ENCODE assay signal across 14 mouse cellular contexts in genomic region chr16:30772802-30773201, GRCm38 (mm10).
A peak's percentile ranks its signal among the peaks of the same experiment; 100 is the strongest.
DNase-seq lines count a peak whose midpoint lies in the region; ATAC-seq and TF ChIP-seq lines count a peak whose summit lies in the region.
"Had no signal": no experiment of that assay in that cellular context is flagged by ENCODE, and none has a peak within 500 bp of the region (broad histone marks: within the 10 kb centered on the region; RNA-seq: fewer than 3 reads in every experiment).

No protein-coding gene starts in this region.

- H3K4me3 ChIP-seq in heart, adult 2 months, result 0 out of 2 replicates have a peak overlapping the region, but pooled peaks have one; percentile 1
- no peak overlapping the region for H3K4me3 ChIP-seq in heart, embryonic 12.5 days
- H3K4me3 ChIP-seq in stomach, embryonic 16.5 days (replicated peaks; ENCODE audit: low read length), result no peak overlapping the region
- H3K4me3 ChIP-seq in stomach, postnatal 0 days (ENCODE audit: low read depth, low read length), result no peak overlapping the region
- no peak overlapping the region for H3K4me3 ChIP-seq in lung, embryonic 14.5 days (ENCODE audit: low read depth, low read length)
- H3K4me3 ChIP-seq in left cerebral cortex, adult 2 months, result no peak overlapping the region
- H3K4me3 ChIP-seq: embryonic facial prominence, embryonic 15.5 days; forebrain, embryonic 13.5 days; midbrain, embryonic 15.5 days had no signal

- no peak for ATAC-seq in heart, embryonic 12.5 days (ENCODE audit: insufficient number of reproducible peaks, low FRiP score)
- 0 out of 2 replicates have a peak, but pooled peaks have one; percentile 15 for ATAC-seq in stomach, embryonic 16.5 days (ENCODE audit: insufficient read depth, low FRiP score)
- ATAC-seq in stomach, postnatal 0 days (ENCODE audit: low FRiP score, low TSS enrichment), result no peak
- ATAC-seq in lung, embryonic 14.5 days (ENCODE audit: insufficient read depth), result no peak
- ATAC-seq: forebrain, embryonic 13.5 days; midbrain, embryonic 15.5 days had no signal

- H3K4me2 ChIP-seq in heart, embryonic 12.5 days, result no peak overlapping the region
- no peak overlapping the region for H3K4me2 ChIP-seq in stomach, embryonic 16.5 days (ENCODE audit: low read depth, low read length)
- no peak overlapping the region for H3K4me2 ChIP-seq in stomach, postnatal 0 days (replicated peaks; ENCODE audit: low read depth)
- H3K4me2 ChIP-seq in lung, embryonic 14.5 days, result no peak overlapping the region
- H3K4me2 ChIP-seq: embryonic facial prominence, embryonic 15.5 days; forebrain, embryonic 13.5 days; midbrain, embryonic 15.5 days had no signal

- DNase-seq in heart, adult 2 months, result peak in 1 of 2 experiments; percentile 69
- no peak for DNase-seq in stomach, postnatal 0 days (ENCODE audit: low spot score)
- DNase-seq in lung, embryonic 14.5 days, result peak; percentile 71
- no peak for DNase-seq in left cerebral cortex, postnatal 4 days
- DNase-seq in cerebellum, postnatal 25 days, result no peak
- DNase-seq in left cerebral cortex, adult 2 months (ENCODE audit: extremely low spot score in 1 of 2, low spot score in 2 of 2), result no peak
- DNase-seq: cerebellum, adult 9-11 months; right cerebral cortex, postnatal 25 days; thymus, postnatal 25 days had no signal

- no peaks in the 10 kb centered on the region for H3K36me3 ChIP-seq in heart, adult 2 months (ENCODE audit: control insufficient read depth, insufficient read depth, low read length)
- H3K36me3 ChIP-seq in heart, embryonic 12.5 days, result no peaks in the 10 kb centered on the region
- H3K36me3 ChIP-seq in stomach, embryonic 16.5 days (ENCODE audit: control insufficient read depth, insufficient read depth, low read length), result no peaks in the 10 kb centered on the region
- no peaks in the 10 kb centered on the region for H3K36me3 ChIP-seq in stomach, postnatal 0 days (ENCODE audit: control insufficient read depth, insufficient read depth, low read length)
- H3K36me3 ChIP-seq in lung, embryonic 14.5 days (ENCODE audit: insufficient read depth), result no peaks in the 10 kb centered on the region
- H3K36me3 ChIP-seq: embryonic facial prominence, embryonic 15.5 days; midbrain, embryonic 15.5 days had no signal

- intact Hi-C loops in heart, adult 2 months (cut with DNase I), result no loop called here
- intact Hi-C loops in left cerebral cortex, postnatal 4 days (cut with DNase I), result no loop called here
- intact Hi-C loops in left cerebral cortex, adult 2 months (cut with DNase I), result no loop called here

- 43% methylated on average over 3 of the region's 3 CpGs for WGBS in heart, adult 2 months
- WGBS in heart, embryonic 12.5 days, result 43% methylated on average over 3 of the region's 3 CpGs
- 45% methylated on average over 3 of the region's 3 CpGs for WGBS in stomach, embryonic 16.5 days
- WGBS in stomach, postnatal 0 days, result 60% methylated on average over 3 of the region's 3 CpGs
- 40% methylated on average over 3 of the region's 3 CpGs for WGBS in lung, embryonic 14.5 days

- peak overlapping the region; percentile 62 for H3K27ac ChIP-seq in heart, adult 2 months
- H3K27ac ChIP-seq in heart, embryonic 12.5 days (ENCODE audit: poor library complexity, severe bottlenecking), result no peak overlapping the region
- H3K27ac ChIP-seq in stomach, embryonic 16.5 days (ENCODE audit: low read length), result no peak overlapping the region
- H3K27ac ChIP-seq in stomach, postnatal 0 days (replicated peaks), result no peak overlapping the region
- no peak overlapping the region for H3K27ac ChIP-seq in lung, embryonic 14.5 days (ENCODE audit: low read depth)
- no peak overlapping the region for H3K27ac ChIP-seq in left cerebral cortex, adult 2 months
- H3K27ac ChIP-seq: embryonic facial prominence, embryonic 15.5 days; forebrain, embryonic 13.5 days; midbrain, embryonic 15.5 days had no signal

- no peak for TF ChIP-seq CTCF in heart, adult 2 months (IDR thresholded peaks at IDR 0.05)
- TF ChIP-seq CTCF in stomach, postnatal 0 days (IDR thresholded peaks at IDR 0.05; ENCODE audit: low read depth), result no peak
- TF ChIP-seq CTCF in lung, embryonic 14.5 days (IDR thresholded peaks at IDR 0.05; ENCODE audit: low read depth), result no peak
- TF ChIP-seq CTCF in left cerebral cortex, adult 2 months (IDR thresholded peaks at IDR 0.05), result no peak

- H3K79me2 ChIP-seq in heart, adult 2 months (replicated peaks; ENCODE audit: control insufficient read depth, insufficient read depth, low read length), result no peaks in the 10 kb centered on the region

- no peak overlapping the region for H3K9ac ChIP-seq in heart, adult 2 months (ENCODE audit: low read depth, low read length)
- H3K9ac ChIP-seq in heart, embryonic 12.5 days, result no peak overlapping the region
- no peak overlapping the region for H3K9ac ChIP-seq in stomach, embryonic 16.5 days (ENCODE audit: low read length)
- H3K9ac ChIP-seq in stomach, postnatal 0 days (ENCODE audit: low read length), result no peak overlapping the region
- H3K9ac ChIP-seq in lung, embryonic 14.5 days, result no peak overlapping the region
- H3K9ac ChIP-seq: embryonic facial prominence, embryonic 15.5 days; forebrain, embryonic 13.5 days; midbrain, embryonic 15.5 days had no signal

- H3K4me1 ChIP-seq in heart, adult 2 months (ENCODE audit: control insufficient read depth, insufficient read depth, low read length), result peaks cover 29% of the 10 kb centered on the region
- peaks cover 48% of the 10 kb centered on the region for H3K4me1 ChIP-seq in heart, embryonic 12.5 days (replicated peaks)
- H3K4me1 ChIP-seq in stomach, embryonic 16.5 days (ENCODE audit: control insufficient read depth, insufficient read depth, low read length), result peaks cover 22% of the 10 kb centered on the region
- H3K4me1 ChIP-seq in stomach, postnatal 0 days (replicated peaks; ENCODE audit: control insufficient read depth, insufficient read depth), result no peaks in the 10 kb centered on the region; the same call in none of the 2 replicates
- H3K4me1 ChIP-seq in lung, embryonic 14.5 days (ENCODE audit: insufficient read depth), result peaks cover 4% of the 10 kb centered on the region; the same call in 1 of the 2 replicates

- H3K9me3 ChIP-seq in heart, embryonic 12.5 days (replicated peaks), result no peaks in the 10 kb centered on the region
- H3K9me3 ChIP-seq in stomach, embryonic 16.5 days (replicated peaks; ENCODE audit: control insufficient read depth, low read length), result no peaks in the 10 kb centered on the region
- no peaks in the 10 kb centered on the region for H3K9me3 ChIP-seq in stomach, postnatal 0 days (ENCODE audit: control insufficient read depth, low read length)
- no peaks in the 10 kb centered on the region for H3K9me3 ChIP-seq in lung, embryonic 14.5 days (ENCODE audit: low read depth, low read length)
- H3K9me3 ChIP-seq: embryonic facial prominence, embryonic 15.5 days; forebrain, embryonic 13.5 days; midbrain, embryonic 15.5 days had no signal

- peak; percentile 54; the same call in 1 of the 2 replicates for TF ChIP-seq POLR2A in heart, adult 2 months (IDR thresholded peaks at IDR 0.05; ENCODE audit: insufficient read depth, low read depth, low read length)

- H3K27me3 ChIP-seq in heart, adult 2 months (ENCODE audit: control insufficient read depth, insufficient read depth, low read length), result no peaks in the 10 kb centered on the region
- no peaks in the 10 kb centered on the region; the same call in 1 of the 2 replicates for H3K27me3 ChIP-seq in heart, embryonic 12.5 days (replicated peaks)
- no peaks in the 10 kb centered on the region for H3K27me3 ChIP-seq in stomach, embryonic 16.5 days (ENCODE audit: control insufficient read depth, insufficient read depth, low read length)
- H3K27me3 ChIP-seq in stomach, postnatal 0 days (ENCODE audit: control insufficient read depth, insufficient read depth, low read length), result no peaks in the 10 kb centered on the region
- no peaks in the 10 kb centered on the region for H3K27me3 ChIP-seq in lung, embryonic 14.5 days (ENCODE audit: insufficient read depth, low read length)
- H3K27me3 ChIP-seq: embryonic facial prominence, embryonic 15.5 days; midbrain, embryonic 15.5 days had no signal

- TF ChIP-seq EP300 in heart, adult 2 months (IDR thresholded peaks at IDR 0.05; ENCODE audit: insufficient read depth, low read depth, low read length), result peak; percentile 67; the same call in 1 of the 2 replicates
- no peak for TF ChIP-seq EP300 in stomach, postnatal 0 days (optimal IDR thresholded peaks at IDR 0.05)
